Mouse (Mus musculus) thymus, adult 2 months (tissue): ENCODE data around the gene Tfcp2. TPM values are rescaled to one million over a fixed set of nuclear protein-coding genes. Genes with fewer than 3 reads are reported as not detected.

ENCODE experiments used
- DNase-seq: peaks from one replicate; pipeline ENCODE4 v3.0.0; 2021
- H3K27ac ChIP-seq: fragments of 200-500 bp; 2 replicates; pipeline ENCODE4 v1.5.1; 2012; ENCODE audit warnings: low read length, control low read depth; ENCODE audit not compliant: control insufficient read depth, insufficient read depth
- H3K27me3 ChIP-seq: fragments of 200-500 bp; 2 replicates; pipeline ENCODE4 v1.6.1; 2012; ENCODE audit warnings: mild to moderate bottlenecking, low read length, moderate library complexity, mixed read lengths; ENCODE audit not compliant: control insufficient read depth, insufficient read depth
- H3K36me3 ChIP-seq: fragments of 200-500 bp; 2 replicates; pipeline ENCODE4 v1.6.1; 2012; ENCODE audit warnings: mild to moderate bottlenecking, low read length, moderate library complexity; ENCODE audit not compliant: control insufficient read depth, insufficient read depth
- H3K4me1 ChIP-seq: fragments of 200-500 bp; replicated peaks from 2 replicates; pipeline ENCODE4 v1.6.1; 2012; ENCODE audit warnings: low read length; ENCODE audit not compliant: control insufficient read depth, insufficient read depth
- H3K4me3 ChIP-seq: fragments of 200-500 bp; 2 replicates; pipeline ENCODE4 v1.5.1; 2012; ENCODE audit warnings: mild to moderate bottlenecking, low read length, control low read depth, moderate library complexity; ENCODE audit not compliant: control insufficient read depth, insufficient read depth
- CTCF ChIP-seq: fragments of 200-500 bp; IDR thresholded peaks from 2 replicates; pipeline ENCODE4 v1.5.1; 2012; ENCODE audit warnings: mild to moderate bottlenecking, control low read depth, low read length, moderate library complexity, borderline replicate concordance; ENCODE audit not compliant: control insufficient read depth, poor library complexity, insufficient read depth; ENCODE audit errors: extremely low read depth
- POLR2A ChIP-seq: fragments of 200-500 bp; IDR thresholded peaks from 2 replicates; pipeline ENCODE4 v1.6.1; 2012; ENCODE audit warnings: mild to moderate bottlenecking, low read length, control low read depth, moderate library complexity; ENCODE audit not compliant: control insufficient read depth, poor library complexity, insufficient read depth; ENCODE audit errors: extremely low read depth
- WGBS: fragments of 180-500 bp; shearing (Covaris S2); methylation state at CpG from one replicate; pipeline ENCODE4 v1.1.7; 2018; 5-methylcytosine and 5-hydroxymethylcytosine counted together
- polyA plus RNA-seq: library from polyadenylated mRNA; depleted of rRNA; stranded (reverse); fragments of >200 nt; gene quantifications from 2 replicates; pipeline ENCODE4 v1.2.3, GENCODE M21; 2012; rRNA removed

Gene Tfcp2
- 7.7 and 8.2 TPM in 2 replicates for polyA plus RNA-seq

DNA sequence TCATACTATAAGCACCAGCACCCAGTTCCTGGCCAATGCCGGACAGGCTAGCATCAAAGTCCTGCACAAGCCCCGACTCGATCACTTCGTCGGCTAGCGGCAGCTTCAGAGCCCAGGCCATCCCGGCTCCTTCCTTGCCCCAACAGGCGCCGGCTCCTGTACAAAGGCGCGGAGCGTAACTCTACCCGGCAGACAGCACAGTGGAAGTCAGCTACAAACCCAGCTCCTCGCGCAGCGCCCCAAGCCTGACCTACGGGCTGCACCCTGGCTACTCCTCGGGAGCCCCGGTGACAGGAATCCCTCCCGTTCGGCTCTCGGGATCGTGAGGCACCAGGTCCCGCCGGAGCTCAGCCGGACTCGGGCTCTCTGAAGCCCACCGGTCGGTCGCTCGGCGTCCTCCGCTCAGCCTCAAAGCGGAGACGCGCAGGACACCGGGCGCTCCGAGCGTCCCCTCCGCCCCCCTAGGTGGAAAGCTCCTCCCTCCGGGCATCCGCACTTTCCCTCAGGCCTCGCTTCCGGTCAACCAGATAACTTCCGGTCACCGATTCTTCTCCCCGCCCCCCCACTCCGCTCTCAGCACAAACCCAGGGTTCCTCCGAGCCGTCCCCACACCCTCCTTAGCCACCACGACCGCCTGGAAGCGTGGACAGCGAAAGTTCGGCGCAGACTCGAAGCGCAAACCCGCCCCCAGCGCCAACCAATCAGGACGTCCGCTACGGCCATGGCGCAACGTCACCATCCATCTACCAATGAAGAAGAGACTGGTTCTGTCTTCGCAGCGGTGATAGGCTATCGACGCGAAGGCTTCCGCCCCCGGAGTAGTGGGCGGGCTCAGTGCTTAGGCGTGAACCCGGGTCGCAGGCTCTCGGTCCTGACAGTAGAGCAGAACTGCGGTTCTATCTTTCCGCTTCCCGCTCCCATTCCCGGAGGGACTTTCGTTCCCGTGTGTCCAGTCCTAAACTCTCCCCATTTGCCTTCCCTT, at the start of gene Tfcp2:
TSS of gene Tfcp2 (minus strand) at position 683 of the 982 bp plus-strand sequence.
- Histone ChIP-seq H3K4me1 (peaks cover 6% of the 10 kb centered on the region; the same call in 1 of the 2 replicates), H3K36me3 (no peaks in the 10 kb centered on the region), H3K27ac (no peak within 1 kb of the TSS), H3K27me3 (no peaks in the 10 kb centered on the region), H3K4me3 (peak within 1 kb of the TSS; percentile 71)
- peak; percentile 59 for TF ChIP-seq POLR2A
- TF ChIP-seq CTCF: peak; percentile 40; the same call in 1 of the 2 replicates
- peak; percentile 97 for DNase-seq
- WGBS: under 1% methylated on average over 84 of the region's 84 CpGs

DNA sequence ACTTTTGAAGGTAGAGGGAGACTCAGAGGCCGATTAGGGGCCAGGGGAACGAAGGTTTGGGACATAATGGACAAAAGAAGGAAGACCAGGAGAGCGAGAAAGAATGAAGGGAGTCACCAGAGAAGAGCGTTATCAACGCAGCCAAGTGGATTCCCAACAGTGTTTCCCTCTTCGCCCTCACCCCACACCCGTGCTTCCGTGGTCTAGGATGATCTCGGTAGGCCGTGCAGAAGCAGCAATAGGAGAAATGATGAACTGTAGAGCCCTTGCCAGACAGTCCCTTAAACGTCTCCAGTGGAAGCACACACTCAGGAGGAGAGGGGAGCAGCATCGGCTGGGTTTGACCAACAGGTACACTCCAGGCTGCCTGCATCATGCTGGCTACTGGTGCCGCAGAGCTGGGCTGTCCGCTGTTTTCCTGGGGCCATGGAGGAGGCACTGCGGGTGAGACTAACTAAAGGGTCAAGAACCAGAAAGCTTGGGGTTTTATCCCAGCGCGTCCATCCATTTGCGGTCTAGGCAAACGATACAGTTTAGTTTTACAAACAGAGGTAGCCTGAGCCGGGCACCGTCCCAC, 49.0 kb upstream of the Tfcp2 start:
- WGBS: 60% methylated on average over 21 of the region's 21 CpGs
- H3K36me3 ChIP-seq: no peaks in the 10 kb centered on the region
- no peak overlapping the region for H3K27ac ChIP-seq
- peaks cover 28% of the 10 kb centered on the region for H3K4me1 ChIP-seq
- no peak for TF ChIP-seq POLR2A
- no peak for TF ChIP-seq CTCF
- no peaks in the 10 kb centered on the region for H3K27me3 ChIP-seq
- DNase-seq: no peak
- peak overlapping the region; percentile 86 for H3K4me3 ChIP-seq

DNA sequence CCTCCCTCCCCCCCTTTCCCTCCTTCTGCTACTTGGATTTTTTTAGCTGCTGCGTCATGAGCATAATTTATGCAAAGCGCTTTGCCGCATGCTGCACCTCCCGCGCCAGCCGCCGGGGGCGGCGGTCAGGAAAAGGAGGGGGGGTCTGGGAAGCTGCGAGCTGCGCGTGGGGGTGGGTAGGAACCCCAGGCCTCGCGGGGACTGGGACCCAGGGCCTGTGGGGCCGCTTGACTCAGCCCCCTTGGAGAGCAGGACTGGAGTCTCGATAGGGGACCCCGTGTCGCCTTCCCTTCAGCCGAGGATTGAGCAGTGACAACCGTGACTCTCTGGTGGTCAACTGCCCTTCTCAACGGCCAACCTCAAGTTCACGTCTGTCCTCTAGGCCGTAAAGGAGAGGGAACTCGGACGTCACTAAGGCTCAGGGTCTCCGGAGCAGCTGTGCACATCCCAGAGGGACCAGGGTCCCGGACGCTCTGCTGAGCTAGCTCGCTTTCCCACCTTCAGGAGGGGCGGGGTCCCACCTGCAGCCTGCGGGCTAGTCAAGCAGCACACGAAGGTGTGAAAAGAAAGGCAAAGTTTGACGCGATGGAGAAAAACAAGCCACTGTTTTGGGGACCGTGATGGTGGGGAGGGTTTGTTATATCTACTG, 48.4 kb upstream of the Tfcp2 start:
- Histone ChIP-seq H3K4me3 (peak overlapping the region; percentile 86), H3K36me3 (no peaks in the 10 kb centered on the region), H3K4me1 (peaks cover 23% of the 10 kb centered on the region), H3K27ac (peak overlapping the region; percentile 95), H3K27me3 (no peaks in the 10 kb centered on the region)
- TF ChIP-seq POLR2A: no peak
- TF ChIP-seq CTCF: peak; percentile 81
- peak; percentile 88 for DNase-seq
- WGBS: 3% methylated on average over 35 of the region's 35 CpGs

GRCm38 (mm10) chr15:100599276-100600046, 47.7 kb upstream of the Tfcp2 start, which contains the start of gene Pou6f1:
Pou6f1 (minus strand) TSS chr15:100599984.
- H3K4me3 ChIP-seq: peak within 1 kb of the TSS; percentile 86
- no peaks in the 10 kb centered on the region for H3K36me3 ChIP-seq
- H3K27ac ChIP-seq: peak within 1 kb of the TSS; percentile 95
- 1% methylated on average over 75 of the region's 76 CpGs for WGBS
- peak; percentile 47 for DNase-seq
- H3K4me1 ChIP-seq: peaks cover 17% of the 10 kb centered on the region
- no peaks in the 10 kb centered on the region for H3K27me3 ChIP-seq
- TF ChIP-seq POLR2A (0 out of 2 replicates have a peak, but pooled peaks have one; percentile 27), CTCF (no peak)

DNA sequence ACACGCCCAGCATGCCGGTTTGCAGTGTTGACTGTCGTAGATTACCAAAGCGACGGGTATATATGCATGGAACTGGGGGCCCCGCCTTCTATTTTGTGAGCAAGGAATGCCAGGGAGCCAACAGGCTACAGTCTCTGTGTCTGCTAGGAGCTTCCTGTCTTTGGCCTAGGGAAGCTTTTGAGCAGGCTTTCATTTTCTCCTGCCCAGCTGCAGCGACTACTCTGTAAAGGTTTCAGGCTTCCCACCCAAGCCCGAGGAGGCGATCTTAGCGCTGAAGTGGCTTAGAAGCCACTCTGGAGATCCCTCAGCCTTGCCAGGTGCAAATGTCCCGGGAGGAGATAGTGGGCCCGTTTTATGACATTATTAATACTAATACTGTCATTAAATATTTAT, 47.1 kb upstream of the Tfcp2 start:
- no peak for DNase-seq
- TF ChIP-seq POLR2A (no peak), CTCF (no peak)
- no peaks in the 10 kb centered on the region for H3K36me3 ChIP-seq

GRCm38 (mm10) chr15:100598287-100598882, 46.6 kb upstream of the Tfcp2 start:
- TF ChIP-seq CTCF (no peak), POLR2A (no peak)
- DNase-seq: peak; percentile 50
- 2% methylated on average over 9 of the region's 9 CpGs for WGBS
- Histone ChIP-seq H3K4me3 (peak overlapping the region; percentile 86), H3K36me3 (no peaks in the 10 kb centered on the region), H3K4me1 (peaks cover 14% of the 10 kb centered on the region), H3K27ac (peak overlapping the region; percentile 95), H3K27me3 (no peaks in the 10 kb centered on the region)

More for the DNA sequence above, 47.1 kb upstream of the Tfcp2 start:
- WGBS: under 1% methylated on average over 12 of the region's 12 CpGs
- Histone ChIP-seq H3K27me3 (no peaks in the 10 kb centered on the region), H3K27ac (peak overlapping the region; percentile 95), H3K4me1 (peaks cover 14% of the 10 kb centered on the region), H3K4me3 (peak overlapping the region; percentile 86)
